Mouse (Mus musculus) adrenal gland, postnatal 14 days (tissue): ENCODE data around the gene Trim34a. TPM values are rescaled to one million over a fixed set of nuclear protein-coding genes. Genes with fewer than 3 reads are reported as not detected.
"Not testable (repeated sequence)": the region's sequence is repeated elsewhere in the genome, so short reads cannot be mapped to it uniquely, and the experiment has no call there.

ENCODE experiments used
- DNase-seq: peaks from one replicate; pipeline ENCODE4 v3.0.0; 2021; ENCODE audit warnings: mixed read lengths
- long read RNA-seq, 2 experiments: library from polyadenylated mRNA; stranded (forward); transcript quantifications; one replicate each; pipeline ENCODE4 v2.0.0; 2021
- total RNA-seq: library from RNA; stranded (reverse); gene quantifications from 2 replicates; pipeline ENCODE4 v1.2.3, GENCODE M21; 2021

Trim34a gene
- total RNA-seq = 5.9 and 7.7 TPM in 2 replicates
- long read RNA-seq, experiment 1, transcript Trim34a-201 (8 exons, 2,590 nt) = major isoform, 5 of 9 reads
- long read RNA-seq, experiment 1, partial matches to known transcripts = 0 of 9 reads
- long read RNA-seq, experiment 1, other reads (novel, unspliced or antisense) = 2 of 9 reads
- long read RNA-seq, experiment 2, partial matches to known transcripts = 0 of 3 reads
- long read RNA-seq, experiment 2, other reads (novel, unspliced or antisense) = 2 of 3 reads

DNA sequence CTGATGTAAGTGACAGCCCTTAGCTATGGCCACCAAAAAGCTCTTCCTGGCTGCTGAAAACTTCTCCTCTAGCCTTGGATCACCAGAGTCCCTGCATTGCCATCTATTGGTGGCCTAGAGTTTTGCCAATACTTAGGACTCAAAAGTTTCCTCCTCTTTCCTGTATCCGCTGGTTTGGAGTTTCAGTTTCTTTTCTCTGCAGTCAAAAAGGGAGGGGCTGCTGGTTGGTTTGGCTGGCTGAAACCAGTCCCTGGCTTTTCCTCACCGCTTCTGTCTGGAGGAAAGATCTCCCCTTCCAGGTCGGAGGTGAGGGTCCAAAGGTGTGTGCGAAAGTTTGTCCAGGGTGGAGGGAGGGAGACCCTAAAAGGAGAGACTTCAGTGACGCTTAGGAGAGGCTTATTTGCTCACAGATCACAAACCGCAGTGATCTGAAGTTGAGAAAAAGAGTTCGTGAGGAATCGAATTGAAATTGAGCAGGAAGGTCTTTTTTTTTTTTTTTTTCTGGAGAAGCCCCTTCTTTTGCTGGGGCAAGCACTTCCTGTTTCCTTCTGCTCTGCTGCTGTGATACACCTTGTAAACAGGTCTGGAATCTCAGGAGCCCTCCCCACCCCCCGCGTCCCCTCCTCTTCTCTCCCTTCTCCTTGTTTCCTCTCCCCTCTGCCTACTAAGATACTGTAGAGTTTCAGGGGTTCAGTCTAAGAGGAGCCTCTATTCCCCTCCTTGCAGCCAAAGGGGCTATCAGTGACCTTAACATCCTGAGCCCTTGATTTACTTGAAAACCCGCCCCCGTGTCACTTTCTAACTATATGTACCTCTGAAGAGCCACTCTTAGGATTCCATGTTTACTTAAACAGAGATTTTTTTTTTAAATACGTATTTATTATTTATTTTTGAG lies at the start of gene Trim34a:
Gene Trim34a (plus strand): TSS at position 171 of the 895 bp plus-strand sequence.
- peak; percentile 76 for DNase-seq

- no peak for DNase-seq
Measured at GRCm38 (mm10) chr7:104195885-104196284, 48.4 kb upstream of the Trim34a start, which contains the start of gene Olfr649. Gene Olfr649 (minus strand): TSS chr7:104195985.

GRCm38 (mm10) chr7:104199822-104200221 lies 44.4 kb upstream of the Trim34a start:
- DNase-seq = peak; percentile 86

DNA sequence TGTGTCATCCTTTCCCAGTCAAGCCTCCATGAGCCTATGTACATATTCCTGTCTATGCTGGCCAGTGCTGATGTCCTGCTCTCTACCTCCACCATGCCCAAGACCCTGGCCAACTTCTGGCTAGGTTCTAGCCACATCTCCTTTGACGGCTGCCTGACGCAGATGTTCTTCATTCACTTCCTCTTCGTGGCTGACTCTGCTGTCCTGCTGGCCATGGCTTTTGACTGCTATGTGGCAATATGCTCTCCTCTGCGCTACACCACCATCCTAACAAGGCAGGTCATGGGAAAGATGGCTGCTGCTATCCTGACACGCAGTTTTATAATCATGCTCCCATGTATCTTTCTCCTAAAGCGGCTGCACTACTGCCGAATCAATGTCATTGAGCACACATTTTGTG lies 38.1 kb upstream of the Trim34a start:
- DNase-seq = no peak

GRCm38 (mm10) chr7:104216011-104216535 lies 28.2 kb upstream of the Trim34a start:
- DNase-seq = no peak

GRCm38 (mm10) chr7:104217881-104218280 lies 26.4 kb upstream of the Trim34a start:
- DNase-seq = no peak

- peak; percentile 91 for DNase-seq
Measured at GRCm38 (mm10) chr7:104218701-104219569, 25.3 kb upstream of the Trim34a start, which contains the start of gene Trim6. Gene Trim6 (plus strand): TSS chr7:104218793.

DNA sequence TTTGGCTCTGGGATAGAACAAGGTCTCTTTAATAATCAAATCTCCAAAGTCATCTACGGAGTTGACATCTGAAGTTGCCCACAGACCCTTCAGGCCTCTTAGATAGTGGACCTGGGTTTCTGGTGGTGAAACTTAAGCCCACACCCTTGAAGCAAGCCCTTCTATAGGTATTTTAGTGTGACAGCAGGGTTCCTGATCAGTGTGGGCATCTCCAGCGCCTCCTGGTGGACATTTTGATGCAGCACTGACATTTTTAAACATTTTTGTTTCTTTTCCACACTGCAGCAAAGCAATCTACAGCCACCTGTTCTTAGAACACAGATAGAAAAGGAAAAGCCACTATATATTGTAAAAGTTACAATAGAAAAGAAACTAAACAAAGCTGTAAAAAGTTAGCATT lies 13.1 kb upstream of the Trim34a start:
- DNase-seq = peak; percentile 48

DNA sequence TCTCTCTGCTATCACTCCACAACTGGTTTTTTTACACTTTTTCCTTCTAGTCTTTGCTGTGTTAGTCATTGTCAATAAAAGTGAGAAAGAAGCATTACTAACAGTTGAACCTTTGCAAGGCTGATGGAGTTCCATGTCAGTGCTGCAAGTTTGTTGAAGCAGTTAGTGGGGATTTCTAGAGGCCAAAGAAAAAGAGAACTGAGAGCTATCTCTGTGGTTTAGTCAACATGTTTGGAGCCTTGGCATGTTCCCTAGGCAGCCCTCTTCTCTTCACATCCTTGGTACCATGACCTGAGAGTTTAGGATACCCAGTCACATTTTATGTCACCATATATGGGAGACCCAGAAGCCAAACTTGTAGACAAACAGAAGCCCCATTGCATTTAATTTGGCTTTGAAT lies 3.4 kb upstream of the Trim34a start:
- DNase-seq = no peak

DNA sequence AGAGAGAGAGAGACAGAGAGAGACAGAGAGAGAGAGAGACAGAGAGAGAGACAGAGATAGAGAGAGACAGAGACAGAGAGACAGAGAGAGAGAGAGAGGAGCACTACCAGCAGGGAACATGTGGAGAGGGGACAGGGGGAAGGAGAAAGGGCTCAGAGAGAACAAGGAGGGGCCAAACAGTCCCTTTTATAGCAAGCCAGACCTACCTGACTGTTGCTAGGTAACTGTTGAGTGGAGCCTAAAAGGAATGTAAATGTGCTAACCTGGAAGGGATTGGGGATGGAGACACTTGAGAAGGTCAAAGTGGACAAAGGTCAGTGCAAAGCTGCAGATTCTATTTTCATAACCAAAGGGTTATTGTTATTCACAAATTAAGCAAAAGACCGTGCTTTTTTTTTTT lies 641 bp upstream of the Trim34a start:
- DNase-seq = no peak

DNA sequence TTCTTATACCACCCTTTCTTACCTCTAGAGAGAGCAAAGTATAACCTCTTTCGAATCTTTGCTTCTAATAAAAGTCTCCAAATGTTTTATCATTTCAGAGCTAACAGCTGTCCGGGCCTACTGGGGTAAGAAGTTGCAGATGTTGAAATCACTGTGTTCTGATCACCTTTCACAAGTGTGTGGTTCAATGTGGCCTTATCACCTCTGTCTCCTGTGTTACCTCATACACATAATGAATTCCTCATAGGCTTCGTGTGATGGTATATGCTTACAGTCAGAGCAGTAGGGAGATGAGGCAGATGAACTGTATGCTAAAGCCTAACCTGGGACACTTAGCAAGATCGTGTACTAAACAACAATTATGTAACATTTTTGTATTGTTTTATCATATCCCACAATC lies 16.1 kb downstream of the Trim34a start:
- DNase-seq = not testable (repeated sequence)

GRCm38 (mm10) chr7:104265335-104265734 lies 21.1 kb downstream of the Trim34a start:
- DNase-seq = not testable (repeated sequence)

GRCm38 (mm10) chr7:104279361-104279760 lies 35.1 kb downstream of the Trim34a start:
- not testable (repeated sequence) for DNase-seq

DNA sequence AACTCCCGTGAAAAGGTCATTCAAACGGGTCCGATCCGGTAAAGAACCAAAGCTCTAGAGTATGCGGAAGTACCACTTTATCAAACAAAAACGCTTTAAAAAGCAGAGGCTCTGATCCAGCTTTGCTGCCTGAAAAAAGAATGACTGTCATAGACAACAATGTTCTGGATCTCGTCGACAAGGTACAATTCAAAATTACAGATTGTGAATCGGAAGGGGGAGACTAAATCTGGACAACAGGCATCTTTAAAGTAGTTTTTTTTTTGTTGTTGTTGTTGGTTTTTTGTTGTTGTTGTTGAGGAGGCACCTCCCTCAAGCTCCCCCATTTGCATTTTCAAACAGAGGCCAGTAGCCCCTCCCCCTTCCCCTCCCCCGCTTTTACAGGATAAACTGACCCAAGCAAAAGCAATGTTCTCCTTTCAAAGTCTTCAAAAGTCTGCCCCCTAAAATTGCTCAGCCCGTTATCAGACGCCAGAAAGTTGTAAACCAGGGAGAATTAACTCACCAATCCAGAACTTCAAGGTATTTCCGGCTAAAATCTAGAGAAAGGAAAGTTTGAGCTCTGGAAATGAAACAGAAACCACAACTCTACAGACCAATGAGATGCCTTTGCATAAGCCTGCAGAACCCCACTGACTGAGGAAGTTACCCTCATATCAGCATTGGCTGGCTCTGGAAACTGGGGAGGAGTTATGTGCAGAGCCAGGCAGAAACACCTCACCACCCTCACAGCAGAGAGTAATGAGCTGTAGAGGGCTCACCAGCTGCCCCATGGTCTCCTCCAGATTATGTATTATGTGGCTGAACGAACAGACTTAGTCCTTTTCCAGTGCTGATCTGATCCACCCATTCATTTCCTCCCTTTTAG lies 43.6 kb downstream of the Trim34a start, which contains the start of gene Trim5:
Gene Trim5 (minus strand): TSS at position 519 of the 868 bp plus-strand sequence.
- DNase-seq = peak; percentile 29

GRCm38 (mm10) chr7:104290641-104291040 lies 46.4 kb downstream of the Trim34a start:
- no peak for DNase-seq

DNA sequence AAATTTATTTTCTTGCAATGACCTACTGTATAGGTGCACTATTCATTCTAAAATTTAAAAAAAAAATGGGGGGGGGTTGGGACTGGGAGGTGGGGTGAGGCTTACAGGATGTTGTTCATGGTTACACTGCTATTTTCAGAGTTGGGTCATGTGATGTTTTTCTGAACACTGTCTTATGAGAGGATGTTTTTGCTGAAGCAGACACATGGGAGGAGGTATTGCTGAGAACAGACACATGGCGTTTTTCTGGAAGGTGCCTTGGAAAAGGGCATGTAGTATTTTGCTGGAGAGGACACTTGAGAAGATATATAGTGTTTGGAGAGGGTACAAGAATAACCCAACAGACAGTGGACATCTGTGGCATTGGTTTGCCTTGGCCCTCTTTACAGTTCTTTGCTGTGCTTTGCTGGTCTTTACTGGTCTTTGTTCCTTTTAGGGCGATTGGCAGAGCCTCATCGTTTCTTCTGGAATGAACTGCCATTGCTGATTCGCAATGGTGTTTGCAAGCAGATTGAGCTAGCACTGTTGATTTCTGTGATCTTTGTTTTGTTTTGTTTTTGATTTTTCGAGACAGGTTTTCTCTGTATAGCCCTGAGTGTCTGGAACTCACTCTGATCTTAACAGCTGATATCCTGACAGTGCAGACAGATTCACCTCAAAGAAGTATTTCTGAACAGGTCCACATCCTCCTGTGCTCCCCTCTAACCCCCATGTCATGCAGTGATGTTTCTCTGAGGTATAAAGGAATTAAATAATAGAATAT lies 47.6 kb downstream of the Trim34a start:
- DNase-seq = no peak
